Mouse (Mus musculus) C2C12 (cell line): ENCODE measurements at regions not wholly inside any gene's neighbourhood (a gene's known extent, or its start where the extent isn't known, plus 50 kb on each side); places are given as distances from the start of the nearest gene placed in this dataset.

Source experiments
- CTCF ChIP-seq: IDR thresholded peaks from one replicate; pipeline ENCODE4 v1.5.1; 2011; ENCODE audit not compliant: control insufficient read depth, insufficient read depth, insufficient read length
- FOSL1 ChIP-seq: IDR thresholded peaks from one replicate; pipeline ENCODE4 v1.8.0; 2011; ENCODE audit warnings: mild to moderate bottlenecking, low read length; ENCODE audit not compliant: poor library complexity, insufficient read depth, severe bottlenecking
- MAX ChIP-seq: IDR thresholded peaks from one replicate; pipeline ENCODE4 v1.6.1; 2011; ENCODE audit warnings: mild to moderate bottlenecking, control low read depth
- USF1 ChIP-seq: IDR thresholded peaks from one replicate; pipeline ENCODE4 v1.6.1; 2011; ENCODE audit warnings: low read depth, mild to moderate bottlenecking, control low read depth, moderate library complexity

- TF ChIP-seq CTCF: no peak
- TF ChIP-seq FOSL1: no peak
- no peak for TF ChIP-seq USF1
- TF ChIP-seq MAX: no peak
Measured at GRCm38 (mm10) chr6:31625055-31625454, 61.3 kb upstream of the Podxl start.
